Mouse (Mus musculus) kidney, adult 2 months (tissue): ENCODE measurements around the gene Trim47. TPM values are rescaled to one million over a fixed set of nuclear protein-coding genes. Genes with fewer than 3 reads are reported as not detected.
A peak's percentile ranks its signal among the peaks of the same experiment; 100 is the strongest.

ENCODE experiments used
- DNase-seq: peaks from one replicate; pipeline ENCODE4 v3.0.0; 2021
- H3K27ac ChIP-seq: fragments of 200-500 bp; 2 replicates; pipeline ENCODE4 v1.5.1; 2012; ENCODE audit warnings: low read depth, low read length, control low read depth, inconsistent platforms; ENCODE audit not compliant: insufficient read depth
- H3K27me3 ChIP-seq: fragments of 200-500 bp; replicated peaks from 2 replicates; pipeline ENCODE4 v1.6.1; 2012; ENCODE audit warnings: mild to moderate bottlenecking, moderate library complexity, low read length, inconsistent platforms; ENCODE audit not compliant: control insufficient read depth, insufficient read depth
- H3K36me3 ChIP-seq: fragments of 200-500 bp; 2 replicates; pipeline ENCODE4 v1.6.1; 2012; ENCODE audit warnings: mild to moderate bottlenecking, moderate library complexity, low read length, inconsistent platforms; ENCODE audit not compliant: control insufficient read depth, insufficient read depth
- H3K4me1 ChIP-seq: fragments of 200-500 bp; 2 replicates; pipeline ENCODE4 v1.6.1; 2011; ENCODE audit warnings: low read length; ENCODE audit not compliant: control insufficient read depth, insufficient read depth
- H3K4me3 ChIP-seq: fragments of 200-500 bp; 2 replicates; pipeline ENCODE4 v1.5.1; 2011; ENCODE audit warnings: mild to moderate bottlenecking, low read depth, low read length, control low read depth; ENCODE audit not compliant: insufficient read depth
- CTCF ChIP-seq: fragments of 200-500 bp; conservative IDR thresholded peaks from 2 replicates; pipeline ENCODE4 v1.5.1; 2011; ENCODE audit warnings: low read depth, mild to moderate bottlenecking, control low read depth, low read length, moderate library complexity, mixed read lengths; ENCODE audit not compliant: insufficient read depth, insufficient read length
- POLR2A ChIP-seq: fragments of 200-500 bp; IDR thresholded peaks from one replicate; pipeline ENCODE4 v1.6.1; 2011; ENCODE audit warnings: low read depth, low read length, control low read depth
- WGBS: fragments of 180-500 bp; shearing (Covaris S2); methylation state at CpG from one replicate; pipeline ENCODE4 v1.1.7; 2018; 5-methylcytosine and 5-hydroxymethylcytosine counted together
- polyA plus RNA-seq: library from polyadenylated mRNA; depleted of rRNA; stranded (reverse); fragments of >200 nt; gene quantifications from 2 replicates; pipeline ENCODE4 v1.2.3, GENCODE M21; 2012

The Trim47 gene
- polyA plus RNA-seq, 1 experiment, result 34.9 TPM

- Histone ChIP-seq H3K36me3 (peaks cover 2% of the 10 kb centered on the region; the same call in 1 of the 2 replicates), H3K27ac (no peak overlapping the region), H3K4me3 (no peak overlapping the region), H3K27me3 (no peaks in the 10 kb centered on the region), H3K4me1 (0 out of 2 replicates have a peak, but pooled peaks cover 3% of the 10 kb centered on the region)
- TF ChIP-seq CTCF (no peak), POLR2A (no peak)
- DNase-seq, result no peak
- 61% methylated on average over 7 of the region's 7 CpGs for WGBS
These were observed 52.5 kb downstream of the Trim47 start for GRCm38 (mm10) chr11:116074436-116074991.

DNA sequence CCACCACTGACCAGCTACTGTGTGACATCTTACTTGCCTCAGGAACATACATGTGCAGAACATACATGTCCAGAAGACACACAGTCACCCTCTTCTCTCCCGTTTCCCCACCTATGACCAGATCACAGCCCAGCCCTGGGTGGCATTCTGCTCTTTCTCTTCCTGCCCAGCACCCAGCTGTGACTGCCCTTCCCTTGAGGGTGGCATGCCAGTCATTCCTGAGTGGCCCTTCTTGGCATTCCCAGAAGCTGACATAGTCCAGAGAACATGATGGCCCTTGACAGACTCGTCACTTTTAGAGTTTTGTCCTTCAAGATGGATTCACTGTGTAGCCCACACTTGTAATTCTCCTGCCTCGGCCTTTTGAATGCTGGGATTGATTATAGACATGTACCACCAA, 54.4 kb downstream of the Trim47 start:
- H3K27ac ChIP-seq, result peak overlapping the region; percentile 22; the same call in 1 of the 2 replicates
- H3K36me3 ChIP-seq, result no peaks in the 10 kb centered on the region
- 72% methylated on average over 3 of the region's 3 CpGs for WGBS
- H3K4me1 ChIP-seq, result no peaks in the 10 kb centered on the region
- no peak overlapping the region for H3K4me3 ChIP-seq
- no peak for DNase-seq
- TF ChIP-seq POLR2A (no peak), CTCF (no peak)
- H3K27me3 ChIP-seq, result no peaks in the 10 kb centered on the region

DNA sequence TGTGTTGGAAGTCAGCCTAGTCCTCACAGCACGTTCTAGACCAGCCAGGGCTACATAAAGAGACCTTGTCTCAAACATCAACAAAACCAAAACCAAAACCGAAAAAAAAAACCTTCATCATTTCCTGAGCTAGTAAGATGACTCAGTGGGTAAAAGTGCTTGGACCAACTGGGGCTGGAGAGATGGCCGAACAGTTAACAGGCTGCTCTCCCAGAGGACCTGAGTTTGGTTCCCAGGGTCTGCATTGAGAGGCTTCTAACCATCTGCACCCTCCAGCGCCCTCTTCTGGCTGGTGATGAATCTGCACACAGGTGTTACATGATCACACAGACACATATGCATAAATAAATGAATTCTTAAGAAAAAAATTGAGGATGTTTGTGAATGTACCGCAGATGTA, 55.5 kb downstream of the Trim47 start:
- 55% methylated on average over 5 of the region's 5 CpGs for WGBS

GRCm38 (mm10) chr11:116065345-116065744, 61.7 kb downstream of the Trim47 start:
- no peaks in the 10 kb centered on the region for H3K4me1 ChIP-seq
- 86% methylated on average over 12 of the region's 12 CpGs for WGBS
- no peaks in the 10 kb centered on the region for H3K27me3 ChIP-seq
- no peak for TF ChIP-seq CTCF
- no peak for TF ChIP-seq POLR2A
- no peak for DNase-seq
- H3K27ac ChIP-seq, result no peak overlapping the region
- no peaks in the 10 kb centered on the region for H3K36me3 ChIP-seq
- no peak overlapping the region for H3K4me3 ChIP-seq

More for the DNA sequence above, 55.5 kb downstream of the Trim47 start:
- Histone ChIP-seq H3K4me1 (no peaks in the 10 kb centered on the region), H3K27me3 (no peaks in the 10 kb centered on the region), H3K4me3 (no peak overlapping the region), H3K36me3 (no peaks in the 10 kb centered on the region), H3K27ac (no peak overlapping the region)
- TF ChIP-seq CTCF (peak; percentile 39), POLR2A (no peak)
- DNase-seq, result peak; percentile 34

GRCm38 (mm10) chr11:116064187-116064867, 62.7 kb downstream of the Trim47 start:
- H3K4me3 ChIP-seq, result no peak overlapping the region
- no peaks in the 10 kb centered on the region for H3K4me1 ChIP-seq
- H3K27me3 ChIP-seq, result no peaks in the 10 kb centered on the region
- no peak for TF ChIP-seq POLR2A
- no peak for TF ChIP-seq CTCF
- no peaks in the 10 kb centered on the region for H3K36me3 ChIP-seq
- DNase-seq, result no peak
- 76% methylated on average over 23 of the region's 23 CpGs for WGBS
- H3K27ac ChIP-seq, result no peak overlapping the region

GRCm38 (mm10) chr11:116063562-116063961, 63.4 kb downstream of the Trim47 start:
- no peak for TF ChIP-seq CTCF
- no peak for TF ChIP-seq POLR2A
- Histone ChIP-seq H3K36me3 (no peaks in the 10 kb centered on the region), H3K27me3 (no peaks in the 10 kb centered on the region), H3K27ac (no peak overlapping the region), H3K4me1 (no peaks in the 10 kb centered on the region), H3K4me3 (no peak overlapping the region)
- peak; percentile 38 for DNase-seq
- 46% methylated on average over 13 of the region's 13 CpGs for WGBS

DNA sequence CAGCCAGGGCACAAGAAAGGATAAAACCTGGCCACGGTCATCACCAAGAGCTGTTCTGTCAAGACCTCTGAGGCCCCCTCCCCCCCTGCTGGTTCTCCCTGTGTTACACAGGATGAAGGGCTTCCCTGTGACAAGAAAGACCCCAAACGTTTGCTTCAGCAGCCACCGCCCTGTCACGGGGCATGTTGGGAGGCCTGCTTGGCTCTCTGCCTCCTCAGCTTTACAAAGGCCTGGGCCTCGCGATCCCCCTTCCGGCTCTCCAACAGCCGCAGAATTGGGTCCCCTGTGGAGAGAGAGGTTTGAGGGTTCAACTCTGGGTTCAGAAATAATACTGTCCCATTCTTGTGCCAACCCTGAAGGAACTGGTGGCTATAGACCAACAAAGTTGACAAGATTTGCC, 64.5 kb downstream of the Trim47 start:
- no peaks in the 10 kb centered on the region for H3K36me3 ChIP-seq
- no peak overlapping the region for H3K4me3 ChIP-seq
- no peaks in the 10 kb centered on the region for H3K27me3 ChIP-seq
- WGBS, result 72% methylated on average over 8 of the region's 8 CpGs
- no peak for DNase-seq
- no peaks in the 10 kb centered on the region for H3K4me1 ChIP-seq
- TF ChIP-seq POLR2A, result no peak
- TF ChIP-seq CTCF, result no peak
- no peak overlapping the region for H3K27ac ChIP-seq
